Mouse (Mus musculus) gonadal fat pad, adult 2 months (tissue): ENCODE measurements around the gene Epb41l3. TPM values are rescaled to one million over a fixed set of nuclear protein-coding genes. Genes with fewer than 3 reads are reported as not detected.
"Not testable (repeated sequence)": the region's sequence is repeated elsewhere in the genome, so short reads cannot be mapped to it uniquely, and the experiment has no call there.

Experiments
- DNase-seq: peaks from one replicate; pipeline ENCODE4 v3.0.0-alpha.2; 2012; ENCODE audit warnings: low read depth
- polyA plus RNA-seq: library from polyadenylated mRNA; depleted of rRNA; stranded (reverse); fragments of >200 nt; gene quantifications from 2 replicates; pipeline ENCODE4 v1.2.3, GENCODE M21; 2012

Gene Epb41l3
- polyA plus RNA-seq, 1 experiment, result 4.3 TPM

DNA sequence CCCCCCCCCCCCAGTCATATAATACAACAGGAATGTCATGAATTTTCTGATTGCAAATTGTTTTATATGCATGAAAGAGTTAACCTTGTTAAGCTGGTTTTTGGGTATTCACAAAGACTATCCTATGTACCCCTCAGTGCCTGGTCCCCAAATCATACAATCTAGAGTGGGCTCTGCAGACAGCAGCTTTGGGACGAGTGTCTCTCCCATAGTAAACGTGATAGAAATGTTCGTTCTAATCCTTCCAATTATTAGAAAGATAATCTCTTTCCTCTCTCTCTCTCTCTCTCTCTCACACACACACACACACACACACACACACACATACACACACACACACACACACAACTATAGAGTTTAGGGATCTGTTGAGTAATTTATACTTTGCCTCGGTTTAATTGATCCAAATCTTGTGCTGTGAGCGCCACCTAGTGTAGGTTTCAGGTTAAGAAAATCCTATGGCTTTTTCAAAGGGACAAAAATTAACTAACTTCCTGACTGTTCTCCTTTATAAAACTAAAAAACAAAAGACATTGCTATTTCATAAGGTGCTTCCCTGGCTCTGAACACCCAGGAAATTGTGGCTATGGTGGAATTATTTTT, 30.4 kb downstream of the Epb41l3 start:
- no peak for DNase-seq

- no peak for DNase-seq
Measured at GRCm38 (mm10) chr17:69109216-69109615, 33.7 kb downstream of the Epb41l3 start.

- DNase-seq, result no peak
Measured at GRCm38 (mm10) chr17:69112232-69112631, 36.7 kb downstream of the Epb41l3 start.

DNA sequence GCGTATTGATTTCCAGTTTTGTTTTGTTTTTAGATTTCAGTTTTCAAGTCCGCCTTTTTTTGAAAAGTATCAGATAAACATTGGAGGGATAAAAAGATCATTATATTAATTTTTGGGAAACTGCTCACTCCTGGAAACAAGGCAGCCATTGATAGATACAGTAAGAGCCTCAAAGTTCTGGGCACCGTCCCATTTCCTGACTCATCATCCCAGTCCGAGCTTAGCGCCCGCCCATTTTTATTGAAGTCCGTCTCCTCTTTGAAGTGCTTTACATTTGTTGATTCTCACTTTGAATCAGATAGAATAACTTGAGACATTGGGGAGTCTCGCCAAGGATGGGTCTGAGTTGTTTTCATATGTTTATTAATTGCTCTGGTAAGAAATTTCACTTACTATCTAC, 43.7 kb downstream of the Epb41l3 start:
- DNase-seq, result no peak

DNA sequence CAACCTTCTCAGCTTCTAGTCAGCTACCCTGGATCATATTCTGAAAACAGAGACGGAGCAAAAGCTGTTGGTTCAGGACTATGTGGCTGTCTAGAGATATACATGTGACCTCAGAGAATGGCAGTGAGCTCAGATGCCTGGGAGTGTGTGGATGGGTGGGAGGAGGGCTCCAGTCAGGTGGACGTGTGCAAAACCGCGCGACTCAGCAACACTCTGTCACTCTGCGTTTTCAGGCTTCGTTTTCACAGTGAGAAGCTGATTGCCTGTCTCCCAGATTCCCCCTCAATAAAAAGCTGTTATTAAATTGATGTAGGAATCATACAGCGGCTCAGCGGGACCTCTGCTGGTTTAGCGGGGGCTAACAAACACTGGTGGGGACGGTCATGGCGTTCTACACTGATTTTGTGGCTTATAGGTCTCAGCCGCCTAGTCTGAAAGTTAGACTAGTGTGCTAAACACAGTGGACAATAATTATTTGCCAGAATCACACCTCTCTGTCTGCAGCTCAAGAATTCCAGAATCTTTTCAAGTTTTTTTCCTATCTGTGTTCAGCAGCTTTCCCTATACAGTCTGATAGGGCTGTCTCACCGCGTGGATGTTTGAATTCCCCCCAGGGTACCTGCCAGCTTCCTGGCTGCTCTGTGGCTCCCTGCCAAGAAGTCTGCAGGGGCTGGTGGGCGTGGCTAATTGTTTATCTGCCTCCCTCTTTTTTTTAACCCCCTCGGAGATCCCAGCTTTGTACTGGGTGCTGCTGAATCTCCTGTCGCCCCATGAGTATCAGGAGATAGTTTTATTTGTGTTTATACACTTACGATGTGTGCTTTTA, 45.3 kb downstream of the Epb41l3 start:
- no peak for DNase-seq

DNA sequence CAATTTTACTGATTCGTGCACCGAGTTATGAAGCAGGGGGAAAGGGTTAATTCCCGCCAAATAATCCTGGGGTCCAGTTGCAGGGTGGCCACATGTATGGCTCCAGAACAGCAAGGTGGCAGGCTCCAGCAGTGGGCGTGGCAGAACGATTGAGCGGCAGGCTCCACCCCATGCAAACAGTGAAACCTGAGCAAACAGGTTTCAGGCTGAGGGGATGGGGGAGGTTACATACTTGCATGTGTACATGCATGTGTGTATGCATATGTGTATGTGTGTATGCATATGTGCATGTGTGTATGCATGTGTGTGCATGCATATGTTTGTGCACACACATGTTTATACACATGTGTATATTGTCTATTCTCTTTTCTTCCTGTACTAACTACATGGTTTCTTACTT, 46.9 kb downstream of the Epb41l3 start:
- DNase-seq, result not testable (repeated sequence)

DNA sequence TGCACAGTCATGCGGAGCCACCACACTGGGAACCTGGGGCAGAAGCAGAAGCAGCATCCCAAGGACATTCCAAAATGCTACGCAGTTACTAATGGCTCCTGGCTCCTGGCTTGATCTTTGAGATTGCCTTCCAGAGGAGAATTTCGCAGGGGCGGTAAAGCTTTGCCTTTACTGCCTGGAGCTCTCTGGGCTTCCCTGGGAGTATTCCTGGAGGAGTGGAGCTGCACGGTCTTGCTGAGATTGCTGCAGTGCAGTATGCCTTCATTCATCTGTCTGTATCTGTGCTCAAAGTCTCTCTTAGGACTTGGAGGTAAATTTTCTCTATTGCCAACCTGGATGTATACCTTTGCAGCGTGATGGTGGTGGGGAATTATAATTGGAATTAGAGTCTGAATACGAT, 52.0 kb downstream of the Epb41l3 start:
- no peak for DNase-seq

- no peak for DNase-seq
Measured at GRCm38 (mm10) chr17:69127981-69128380, 52.5 kb downstream of the Epb41l3 start.

GRCm38 (mm10) chr17:69129434-69129833, 54.0 kb downstream of the Epb41l3 start:
- no peak for DNase-seq

GRCm38 (mm10) chr17:69143017-69143416, 67.5 kb downstream of the Epb41l3 start:
- no peak for DNase-seq

DNA sequence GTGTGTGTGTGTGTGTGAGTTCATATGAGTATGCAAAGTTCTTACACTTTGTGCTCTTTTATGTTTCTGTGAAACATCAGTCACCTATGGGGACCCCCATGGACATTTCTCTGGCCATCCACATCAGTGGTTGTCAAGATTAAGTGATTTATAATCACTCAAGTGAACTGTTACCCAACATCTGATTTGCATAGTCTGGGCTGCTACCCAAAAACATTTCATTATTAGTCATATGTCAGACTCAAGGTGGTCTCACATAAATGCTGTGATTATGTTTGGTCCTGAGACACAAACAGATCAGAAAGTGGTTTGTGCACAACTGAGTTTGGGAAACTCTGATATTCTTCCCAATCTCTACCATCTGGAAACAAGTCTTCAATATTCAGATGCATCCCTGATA, 75.3 kb downstream of the Epb41l3 start:
- no peak for DNase-seq

DNA sequence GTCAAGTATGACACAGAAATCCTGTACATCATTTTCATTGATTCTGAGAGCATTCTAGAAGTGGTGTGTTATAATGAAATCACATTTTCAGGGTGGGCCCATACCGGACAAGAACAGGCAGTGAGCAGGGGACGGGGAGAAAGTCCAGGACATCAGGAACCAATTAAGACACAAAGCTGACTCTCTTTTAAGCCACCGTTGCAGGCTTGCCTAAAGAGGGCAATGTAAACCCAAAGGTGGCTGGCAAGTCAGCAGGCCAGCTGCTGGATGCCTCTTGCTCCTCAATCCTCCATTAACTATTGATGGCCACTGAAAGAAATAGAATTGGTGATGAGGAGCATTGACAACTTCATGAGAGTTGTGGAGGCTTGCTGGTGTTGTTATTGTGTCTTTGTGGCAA, 75.8 kb downstream of the Epb41l3 start:
- no peak for DNase-seq

DNA sequence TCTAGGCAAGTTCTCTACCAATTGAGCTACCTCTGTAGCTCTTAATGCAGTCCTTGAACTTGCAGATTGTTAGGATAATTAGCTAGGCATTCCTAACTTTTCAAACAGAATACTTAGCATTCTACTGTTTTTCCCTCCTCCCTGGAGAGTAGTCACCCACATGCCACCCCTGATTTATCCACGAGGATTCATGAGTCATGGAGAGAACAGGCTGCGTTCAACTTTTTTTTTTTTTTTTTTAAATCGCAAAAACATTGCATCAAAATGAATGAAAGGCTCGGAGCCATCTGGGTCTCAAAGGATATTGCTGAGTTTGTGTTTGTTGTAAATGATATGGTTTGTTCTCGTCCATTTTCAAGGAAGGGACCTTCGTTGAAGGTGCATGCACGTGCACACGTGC, 79.6 kb downstream of the Epb41l3 start:
- DNase-seq, result no peak

DNA sequence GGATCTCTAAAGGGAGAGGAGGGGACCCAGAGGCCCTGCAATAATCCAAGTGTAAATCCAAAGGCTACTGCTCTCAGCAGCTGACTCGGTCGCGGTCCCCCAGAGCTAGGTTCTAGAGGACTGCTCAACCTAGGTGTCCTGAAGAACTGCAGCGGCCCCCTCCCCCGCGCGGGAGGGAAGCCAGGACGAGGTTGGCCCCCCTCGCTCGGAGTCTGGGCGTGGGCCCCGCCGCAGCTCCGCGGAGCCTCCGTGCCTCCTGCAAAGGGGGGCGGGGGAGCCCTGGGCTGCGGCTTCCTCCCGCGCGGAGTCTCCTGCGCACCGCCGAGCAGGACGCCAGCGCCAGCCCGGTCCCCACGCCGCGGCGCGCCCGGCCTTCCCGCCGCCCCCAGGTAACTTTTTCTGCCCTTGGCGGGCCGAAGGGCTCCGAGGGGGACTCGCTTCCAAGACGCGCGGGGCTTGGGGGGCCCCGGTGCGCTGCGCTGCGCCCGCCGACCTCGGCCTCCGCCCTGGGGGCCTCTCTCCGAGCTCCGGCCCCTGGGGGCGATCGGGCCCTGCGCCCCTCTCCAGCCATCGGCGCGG, 81.1 kb downstream of the Epb41l3 start:
- no peak for DNase-seq

DNA sequence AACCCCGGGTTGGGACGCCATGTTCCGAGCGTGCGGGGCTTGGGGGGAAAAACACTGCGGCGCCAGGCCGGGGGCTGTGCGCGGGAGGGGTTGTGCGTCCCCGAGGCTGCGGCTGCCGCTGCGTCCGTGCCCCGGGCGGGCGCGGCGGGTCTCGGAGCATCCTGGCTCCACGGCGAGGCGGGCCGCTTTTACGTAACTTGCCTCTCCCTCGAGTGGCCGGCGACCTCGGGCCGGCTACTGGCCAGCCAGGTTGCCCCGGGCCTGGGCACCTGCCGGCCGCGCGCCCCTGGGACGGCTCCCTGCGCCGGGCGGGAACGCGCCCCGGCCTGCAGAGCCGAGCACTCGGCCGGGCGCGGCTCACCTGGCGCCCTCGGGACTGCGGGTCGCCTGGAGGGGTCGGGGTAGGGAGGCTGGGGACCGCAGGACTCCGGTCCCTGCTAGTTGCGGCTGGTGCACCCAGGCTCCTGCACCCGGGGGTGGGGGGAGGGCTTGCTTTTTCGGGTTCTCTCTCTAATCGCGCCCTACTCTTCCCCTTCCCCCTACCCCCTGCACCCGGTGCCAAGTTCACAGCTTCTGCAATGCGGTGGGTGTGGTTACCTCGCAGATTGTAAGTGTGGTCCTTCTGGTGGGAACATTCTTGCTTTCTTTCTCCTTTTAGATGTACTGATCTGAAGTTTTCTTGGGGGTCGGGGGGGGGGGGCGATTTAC, 81.8 kb downstream of the Epb41l3 start:
- no peak for DNase-seq

DNA sequence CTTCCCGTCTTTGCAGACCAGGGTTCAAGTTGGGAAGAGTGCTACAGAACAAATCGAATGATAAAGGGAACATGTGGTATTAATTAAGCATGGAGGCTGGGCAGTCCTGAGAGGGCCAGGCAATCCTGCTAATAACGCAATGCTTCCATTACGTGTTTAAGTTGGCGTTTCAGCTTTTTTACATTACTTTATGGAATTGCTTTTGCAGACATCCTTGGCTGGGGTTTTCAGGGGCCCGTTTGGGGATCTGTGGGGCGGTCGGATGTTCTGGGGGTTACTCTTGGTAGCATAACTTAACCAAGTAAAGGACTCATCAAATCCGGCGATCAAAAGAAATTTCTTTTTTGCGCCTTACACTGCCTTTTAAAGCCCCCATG, 82.3 kb downstream of the Epb41l3 start:
- no peak for DNase-seq

DNA sequence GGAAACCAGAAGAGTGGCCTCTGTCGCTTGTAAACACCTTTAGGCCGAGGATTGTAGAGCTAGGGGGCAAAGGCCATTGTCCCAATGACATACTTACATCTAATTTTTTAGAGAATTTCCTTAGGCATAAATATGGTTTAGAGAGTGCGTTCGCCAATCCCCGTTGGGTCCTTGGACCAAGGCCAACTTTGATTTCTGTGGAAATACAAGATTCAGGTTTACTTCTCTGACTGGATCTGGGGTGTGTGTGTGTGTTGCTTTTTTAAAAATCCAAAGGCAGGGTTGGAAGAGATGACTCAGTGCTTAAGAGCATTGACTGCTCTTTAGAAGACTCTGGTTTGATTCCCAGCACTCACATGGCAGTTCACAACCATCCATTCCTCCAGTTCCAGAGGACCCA, 83.2 kb downstream of the Epb41l3 start:
- DNase-seq, result no peak

GRCm38 (mm10) chr17:69162731-69163130, 87.2 kb downstream of the Epb41l3 start:
- DNase-seq, result no peak

GRCm38 (mm10) chr17:69176949-69177501, 101.5 kb downstream of the Epb41l3 start:
- DNase-seq, result no peak

GRCm38 (mm10) chr17:69177954-69178353, 102.5 kb downstream of the Epb41l3 start:
- no peak for DNase-seq

- DNase-seq, result no peak
Measured at GRCm38 (mm10) chr17:69180905-69181559, 105.5 kb downstream of the Epb41l3 start.
